In the genomic region with DNA sequence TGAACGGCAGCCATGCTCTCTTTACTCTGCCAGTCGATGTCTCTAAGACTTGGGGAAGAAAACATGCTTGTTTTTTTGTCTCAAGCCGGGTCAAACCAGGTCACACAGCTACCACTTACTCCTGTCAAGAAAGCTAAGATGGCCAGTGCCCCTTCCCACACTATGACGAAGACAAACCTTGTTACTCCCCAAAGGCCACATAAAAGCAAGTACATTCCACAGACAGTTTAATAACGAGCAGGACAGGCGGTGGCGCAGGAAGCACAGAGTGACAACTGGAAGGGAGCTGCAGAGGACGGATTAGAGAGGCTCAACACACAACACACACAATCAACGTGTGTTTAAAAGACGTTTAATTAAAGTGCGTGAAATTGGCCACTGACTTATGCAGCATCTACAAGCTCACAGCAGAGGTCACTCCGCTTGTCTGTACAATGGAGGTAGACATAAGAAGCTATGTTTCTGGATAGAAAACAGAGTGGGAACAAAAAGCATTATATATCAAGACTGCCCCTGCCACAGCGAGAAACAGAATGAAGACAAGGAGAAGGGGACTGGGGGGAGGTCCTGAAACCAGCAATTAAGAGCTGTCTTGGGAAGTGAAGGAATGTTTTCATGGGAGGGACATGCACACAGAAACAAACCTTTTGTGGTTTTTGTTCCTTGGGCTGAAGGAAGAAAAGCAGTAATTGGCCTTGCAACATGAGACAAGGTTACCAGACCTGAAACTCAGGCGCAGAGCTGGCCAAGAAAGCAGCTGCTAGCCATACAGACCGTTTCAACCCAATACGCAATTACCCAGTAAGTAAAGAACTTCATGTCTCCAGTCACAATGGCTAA, we compare ENCODE assay signal across 11 mouse cellular contexts.
DNase-seq lines count a peak whose midpoint lies in the region; ATAC-seq lines count a peak whose summit lies in the region.
"Had no signal": no experiment of that assay in that cellular context is flagged by ENCODE, and none has a peak within 500 bp of the region (broad histone marks: within the 10 kb centered on the region; RNA-seq: fewer than 3 reads in every experiment).

No protein-coding gene starts in this region.

- H3K9ac ChIP-seq in embryonic facial prominence, embryonic 12.5 days = no peak overlapping the region
- H3K9ac ChIP-seq in midbrain, embryonic 14.5 days (replicated peaks; ENCODE audit: low read length) = no peak overlapping the region
- no peak overlapping the region for H3K9ac ChIP-seq in liver, embryonic 12.5 days

- peaks cover 11% of the 10 kb centered on the region; the same call in 1 of the 2 replicates for H3K4me1 ChIP-seq in embryonic facial prominence, embryonic 12.5 days
- H3K4me1 ChIP-seq in midbrain, embryonic 14.5 days (ENCODE audit: control insufficient read depth, insufficient read depth, low read length) = no peaks in the 10 kb centered on the region
- no peaks in the 10 kb centered on the region for H3K4me1 ChIP-seq in liver, embryonic 12.5 days

- no peak overlapping the region for H3K4me3 ChIP-seq in embryonic facial prominence, embryonic 12.5 days
- no peak overlapping the region for H3K4me3 ChIP-seq in midbrain, embryonic 14.5 days (replicated peaks; ENCODE audit: low read depth, low read length)
- H3K4me3 ChIP-seq in liver, embryonic 12.5 days = no peak overlapping the region

- no peaks in the 10 kb centered on the region for H3K9me3 ChIP-seq in embryonic facial prominence, embryonic 12.5 days
- no peaks in the 10 kb centered on the region for H3K9me3 ChIP-seq in midbrain, embryonic 14.5 days (ENCODE audit: control insufficient read depth, low read length)
- H3K9me3 ChIP-seq in liver, embryonic 12.5 days (replicated peaks) = no peaks in the 10 kb centered on the region

- no peak for ATAC-seq in embryonic facial prominence, embryonic 12.5 days (ENCODE audit: insufficient number of reproducible peaks, insufficient read depth, low FRiP score, low TSS enrichment)
- ATAC-seq in midbrain, embryonic 14.5 days (ENCODE audit: low FRiP score, low TSS enrichment) = no peak
- no peak for ATAC-seq in liver, embryonic 12.5 days

- H3K27me3 ChIP-seq in embryonic facial prominence, embryonic 12.5 days = no peaks in the 10 kb centered on the region
- H3K27me3 ChIP-seq in midbrain, embryonic 14.5 days (ENCODE audit: control insufficient read depth, insufficient read depth, low read length) = no peaks in the 10 kb centered on the region
- no peaks in the 10 kb centered on the region for H3K27me3 ChIP-seq in liver, embryonic 12.5 days (replicated peaks)

- WGBS in embryonic facial prominence, embryonic 12.5 days = 28% methylated on average over 16 of the region's 16 CpGs
- WGBS in midbrain, embryonic 14.5 days = 23% methylated on average over 16 of the region's 16 CpGs
- WGBS in liver, embryonic 12.5 days (ENCODE audit: insufficient replicate concordance) = 66% methylated on average over 16 of the region's 16 CpGs

- peak overlapping the region; percentile 17 for H3K27ac ChIP-seq in embryonic facial prominence, embryonic 12.5 days
- H3K27ac ChIP-seq in midbrain, embryonic 14.5 days (replicated peaks; ENCODE audit: low read depth, low read length) = peak overlapping the region; percentile 41; the same call in 1 of the 2 replicates
- H3K27ac ChIP-seq in liver, embryonic 12.5 days = no peak overlapping the region

- no peaks in the 10 kb centered on the region for H3K36me3 ChIP-seq in embryonic facial prominence, embryonic 12.5 days
- H3K36me3 ChIP-seq in midbrain, embryonic 14.5 days (ENCODE audit: control insufficient read depth, insufficient read depth, low read length) = no peaks in the 10 kb centered on the region
- no peaks in the 10 kb centered on the region for H3K36me3 ChIP-seq in liver, embryonic 12.5 days

- DNase-seq in kidney, adult 11 months = peak; percentile 5
- DNase-seq in kidney, adult 18-20 months = no peak
- peak; percentile 7 for DNase-seq in kidney, adult 9 months
- DNase-seq in midbrain, embryonic 14.5 days = peak; percentile 55
- no peak for DNase-seq in MN1 (ENCODE audit: low spot score)
- no peak for DNase-seq in right cerebral cortex, adult 2 months (ENCODE audit: low spot score in 2 of 2)
- DNase-seq: B cell, adult 2 months; cerebellum, adult 9-11 months; heart, adult 18-20 months had no signal

- H3K4me2 ChIP-seq in embryonic facial prominence, embryonic 12.5 days (replicated peaks) = no peak overlapping the region
- H3K4me2 ChIP-seq in midbrain, embryonic 14.5 days (ENCODE audit: low read length) = no peak overlapping the region
- no peak overlapping the region for H3K4me2 ChIP-seq in liver, embryonic 12.5 days

Comparison
In these comparisons a context has a peak if more than half of its experiments do, and no peak if none do; other contexts are left out.
1. DNase-seq: peak in kidney, adult 11 months (single experiment), kidney, adult 9 months (single experiment) and midbrain, embryonic 14.5 days (single experiment); none in kidney, adult 18-20 months (single experiment), MN1 (single experiment) and right cerebral cortex, adult 2 months (0 of 2).